Mouse (Mus musculus): Measurements from ENCODE around the gene Hist1h2ac. TPM values are rescaled to one million over a fixed set of nuclear protein-coding genes. Genes with fewer than 3 reads are reported as not detected.
"Not testable (repeated sequence)": the region's sequence is repeated elsewhere in the genome, so short reads cannot be mapped to it uniquely, and the experiment has no call there.

The Hist1h2ac gene
- polyA plus RNA-seq, 1 experiment from 2014 or later, result 1.7 TPM

DNA sequence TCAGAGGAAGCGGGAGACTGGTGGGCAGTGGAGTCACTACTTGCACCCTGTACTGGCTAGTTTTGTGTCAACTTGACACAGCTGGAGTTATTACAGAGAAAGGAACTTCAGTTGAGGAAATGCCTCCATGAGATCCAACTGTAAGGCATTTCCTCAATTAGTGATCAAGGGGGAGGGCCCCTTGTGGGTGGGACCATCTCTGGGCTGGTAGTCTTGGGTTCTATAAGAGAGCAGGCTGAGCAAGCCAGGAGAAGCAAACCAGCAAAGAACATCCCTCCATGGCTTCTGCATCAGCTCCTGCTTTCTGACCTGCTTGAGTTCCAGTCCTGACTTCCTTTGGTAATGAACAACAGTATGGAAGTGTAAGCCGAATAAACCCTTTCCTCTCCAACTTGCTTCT lies 19.1 kb upstream of the Hist1h2ac start:
- WGBS, result 74% methylated on average over 2 of the region's 2 CpGs
- H3K9ac ChIP-seq (ENCODE audit: low read length); H3K4me1 ChIP-seq (ENCODE audit: control insufficient read depth, insufficient read depth, low read length); H3K27me3 ChIP-seq (ENCODE audit: control insufficient read depth, insufficient read depth, low read length); H3K4me2 ChIP-seq (ENCODE audit: low read depth, low read length); ATAC-seq (ENCODE audit: insufficient read depth, low FRiP score); H3K36me3 ChIP-seq (ENCODE audit: control insufficient read depth, insufficient read depth, low read length); H3K27ac ChIP-seq (ENCODE audit: low read length); H3K9me3 ChIP-seq (replicated peaks; ENCODE audit: control insufficient read depth, low read length); H3K4me3 ChIP-seq (replicated peaks; ENCODE audit: low read length): not testable (repeated sequence)

DNA sequence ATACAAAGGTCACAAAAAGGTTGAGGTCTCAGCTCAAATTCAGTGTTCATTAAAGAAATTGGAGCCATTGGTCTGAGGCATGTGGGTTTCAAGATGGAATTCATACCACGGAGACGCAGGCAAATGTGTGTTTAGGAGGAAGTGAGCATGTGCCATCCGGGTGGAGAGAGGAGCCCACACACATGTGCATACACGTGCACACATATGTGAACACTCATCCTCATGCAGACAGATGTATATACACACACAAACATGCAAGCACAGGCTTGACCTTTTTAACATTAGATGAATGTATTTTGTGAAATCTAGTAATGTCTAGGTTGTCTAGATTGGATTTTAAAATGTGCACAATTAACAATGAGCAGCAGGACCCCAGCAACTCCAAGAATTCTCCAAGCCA lies 18.5 kb upstream of the Hist1h2ac start:
- no peak for ATAC-seq (ENCODE audit: insufficient read depth, low FRiP score)
- H3K27me3 ChIP-seq (ENCODE audit: control insufficient read depth, insufficient read depth, low read length), result no peaks in the 10 kb centered on the region

DNA sequence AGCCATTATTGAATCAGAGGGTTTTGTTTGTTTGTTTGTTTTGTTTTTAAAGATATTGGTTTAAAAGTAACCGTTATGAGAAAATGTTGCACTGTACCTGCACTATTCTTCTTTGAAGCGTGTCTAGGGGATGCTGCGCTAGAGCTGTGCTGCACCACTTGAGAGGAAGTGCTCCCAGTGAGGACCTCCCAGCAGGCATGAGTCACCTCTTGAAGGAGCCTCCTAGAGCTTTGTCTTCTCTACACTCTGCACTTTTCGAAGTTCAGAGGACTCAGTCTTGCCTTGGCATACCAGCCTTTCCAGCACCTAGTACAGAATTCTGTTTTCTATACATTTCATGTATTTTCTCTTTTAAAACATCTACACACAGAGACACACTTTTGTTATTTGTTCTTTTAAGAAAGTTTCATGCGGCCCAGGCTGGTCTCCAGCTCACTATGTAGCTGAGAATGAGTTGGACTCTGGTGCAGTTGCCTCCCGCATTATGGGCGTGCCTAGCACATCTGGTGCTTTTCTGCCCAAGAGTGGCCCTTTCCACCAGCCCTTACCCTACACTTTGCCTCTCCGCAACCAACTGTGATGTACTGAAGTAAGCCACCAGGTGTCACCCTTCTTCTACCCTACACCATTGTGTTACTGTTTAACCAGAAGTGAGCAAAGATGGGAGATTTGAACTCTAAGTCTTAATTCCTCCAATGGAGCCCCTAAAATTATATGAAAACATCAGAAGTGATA lies 17.2 kb upstream of the Hist1h2ac start:
- Histone ChIP-seq H3K27ac (ENCODE audit: low read length) (no peak overlapping the region), H3K4me1 (ENCODE audit: control insufficient read depth, insufficient read depth, low read length) (0 out of 2 replicates have a peak, but pooled peaks cover 3% of the 10 kb centered on the region), H3K4me3 (replicated peaks; ENCODE audit: low read length) (no peak overlapping the region), H3K27me3 (ENCODE audit: control insufficient read depth, insufficient read depth, low read length) (no peaks in the 10 kb centered on the region), H3K9me3 (replicated peaks; ENCODE audit: control insufficient read depth, low read length) (no peaks in the 10 kb centered on the region), H3K36me3 (ENCODE audit: control insufficient read depth, insufficient read depth, low read length) (no peaks in the 10 kb centered on the region), H3K9ac (ENCODE audit: low read length) (no peak overlapping the region), H3K4me2 (ENCODE audit: low read depth, low read length) (peak overlapping the region; percentile 21; the same call in 1 of the 2 replicates)
- 0 out of 2 replicates have a peak, but pooled peaks have one; percentile 49 for ATAC-seq (ENCODE audit: insufficient read depth, low FRiP score)
- WGBS, result 29% methylated on average over 8 of the region's 8 CpGs

More for the DNA sequence above, 18.5 kb upstream of the Hist1h2ac start:
- no peak overlapping the region for H3K4me3 ChIP-seq (replicated peaks; ENCODE audit: low read length)
- H3K9me3 ChIP-seq (replicated peaks; ENCODE audit: control insufficient read depth, low read length), result no peaks in the 10 kb centered on the region
- WGBS, result 75% methylated on average over 4 of the region's 4 CpGs
- no peak overlapping the region for H3K27ac ChIP-seq (ENCODE audit: low read length)
- H3K36me3 ChIP-seq (ENCODE audit: control insufficient read depth, insufficient read depth, low read length), result no peaks in the 10 kb centered on the region
- H3K9ac ChIP-seq (ENCODE audit: low read length), result no peak overlapping the region
- H3K4me1 ChIP-seq (ENCODE audit: control insufficient read depth, insufficient read depth, low read length), result 0 out of 2 replicates have a peak, but pooled peaks cover 2% of the 10 kb centered on the region
- no peak overlapping the region for H3K4me2 ChIP-seq (ENCODE audit: low read depth, low read length)

DNA sequence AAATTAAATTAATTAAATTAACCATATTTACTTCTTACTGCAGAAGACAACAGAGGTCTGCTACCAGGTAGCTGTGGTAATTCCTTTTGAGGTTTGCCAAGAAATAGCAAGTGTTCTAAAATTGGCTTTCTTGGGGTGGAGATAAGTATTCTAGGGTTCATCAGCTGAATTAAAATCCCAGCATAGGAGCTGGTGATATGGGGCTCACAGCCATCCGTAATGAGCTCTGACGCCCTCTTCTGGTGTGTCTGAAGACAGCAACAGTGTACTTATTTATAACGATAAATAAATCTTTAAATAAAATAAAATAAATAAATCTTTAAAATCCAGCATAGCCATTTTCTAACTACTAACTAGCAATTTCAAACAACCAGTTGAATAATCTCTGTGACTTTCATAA lies 16.0 kb upstream of the Hist1h2ac start:
- H3K4me2 ChIP-seq (ENCODE audit: low read depth, low read length), result no peak overlapping the region
- WGBS, result 63% methylated on average over 3 of the region's 3 CpGs
- no peaks in the 10 kb centered on the region for H3K36me3 ChIP-seq (ENCODE audit: control insufficient read depth, insufficient read depth, low read length)
- H3K9me3 ChIP-seq (replicated peaks; ENCODE audit: control insufficient read depth, low read length), result no peaks in the 10 kb centered on the region
- H3K4me1 ChIP-seq (ENCODE audit: control insufficient read depth, insufficient read depth, low read length), result 0 out of 2 replicates have a peak, but pooled peaks cover 4% of the 10 kb centered on the region
- H3K9ac ChIP-seq (ENCODE audit: low read length), result no peak overlapping the region
- no peak for ATAC-seq (ENCODE audit: insufficient read depth, low FRiP score)
- no peak overlapping the region for H3K4me3 ChIP-seq (replicated peaks; ENCODE audit: low read length)
- H3K27ac ChIP-seq (ENCODE audit: low read length), result no peak overlapping the region
- H3K27me3 ChIP-seq (ENCODE audit: control insufficient read depth, insufficient read depth, low read length), result no peaks in the 10 kb centered on the region

DNA sequence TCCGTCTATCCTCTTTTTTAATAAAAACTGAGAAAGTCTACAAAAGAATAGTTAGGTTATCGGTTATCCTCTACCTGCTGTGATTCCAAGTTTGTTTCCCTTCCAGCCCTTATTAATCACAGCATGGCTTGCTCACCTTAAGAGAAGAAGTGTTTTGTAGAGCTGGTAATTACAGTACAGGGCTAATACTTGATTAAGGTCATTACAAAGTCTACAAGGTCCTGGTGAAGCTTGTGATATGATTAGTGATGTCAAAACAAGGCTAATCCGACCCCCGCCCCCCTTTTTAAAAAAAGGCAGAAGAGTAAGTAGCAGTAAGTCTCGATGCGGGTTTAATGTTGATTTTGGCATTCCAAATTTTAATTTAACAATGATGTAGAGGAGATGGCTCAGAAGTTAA lies 15.2 kb upstream of the Hist1h2ac start:
- 53% methylated on average over 6 of the region's 6 CpGs for WGBS
- ATAC-seq (ENCODE audit: insufficient read depth, low FRiP score), result no peak
- 0 out of 2 replicates have a peak overlapping the region, but pooled peaks have one; percentile 37 for H3K9ac ChIP-seq (ENCODE audit: low read length)

DNA sequence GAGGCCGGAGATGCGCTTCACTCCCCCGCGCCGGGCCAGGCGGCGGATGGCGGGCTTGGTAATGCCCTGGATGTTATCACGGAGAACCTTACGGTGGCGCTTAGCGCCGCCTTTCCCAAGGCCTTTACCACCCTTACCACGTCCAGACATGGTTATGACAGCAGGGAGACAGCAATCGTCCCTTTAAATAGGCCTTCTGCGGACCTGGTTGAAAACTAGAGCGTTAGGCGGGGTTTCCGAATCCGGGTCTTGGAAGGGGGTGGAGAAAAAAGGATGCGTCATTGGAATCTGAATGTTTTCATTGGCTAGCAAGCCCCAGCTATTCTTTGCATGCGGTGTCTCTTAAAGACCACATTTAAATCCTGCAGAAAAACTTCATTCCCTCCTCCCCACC lies 14.5 kb upstream of the Hist1h2ac start, which contains the start of gene Hist1h4c:
Gene Hist1h4c, minus strand, starts transcription at position 155 of the 394 bp plus-strand sequence.
- Histone ChIP-seq H3K27me3 (ENCODE audit: control insufficient read depth, insufficient read depth, low read length) (no peaks in the 10 kb centered on the region), H3K4me3 (replicated peaks; ENCODE audit: low read length) (peak within 1 kb of the TSS; percentile 53), H3K4me2 (ENCODE audit: low read depth, low read length) (peak within 1 kb of the TSS; percentile 71), H3K27ac (ENCODE audit: low read length) (peak within 1 kb of the TSS; percentile 92), H3K4me1 (ENCODE audit: control insufficient read depth, insufficient read depth, low read length) (0 out of 2 replicates have a peak, but pooled peaks cover 4% of the 10 kb centered on the region), H3K9me3 (replicated peaks; ENCODE audit: control insufficient read depth, low read length) (no peaks in the 10 kb centered on the region), H3K9ac (ENCODE audit: low read length) (peak within 1 kb of the TSS; percentile 71), H3K36me3 (ENCODE audit: control insufficient read depth, insufficient read depth, low read length) (no peaks in the 10 kb centered on the region)
- under 1% methylated on average over 20 of the region's 22 CpGs for WGBS
- peak; percentile 96 for ATAC-seq (ENCODE audit: insufficient read depth, low FRiP score)

More for the DNA sequence above, 15.2 kb upstream of the Hist1h2ac start:
- Histone ChIP-seq H3K4me1 (ENCODE audit: control insufficient read depth, insufficient read depth, low read length) (0 out of 2 replicates have a peak, but pooled peaks cover 4% of the 10 kb centered on the region), H3K4me3 (replicated peaks; ENCODE audit: low read length) (no peak overlapping the region), H3K9me3 (replicated peaks; ENCODE audit: control insufficient read depth, low read length) (no peaks in the 10 kb centered on the region), H3K27ac (ENCODE audit: low read length) (peak overlapping the region; percentile 80), H3K27me3 (ENCODE audit: control insufficient read depth, insufficient read depth, low read length) (no peaks in the 10 kb centered on the region), H3K36me3 (ENCODE audit: control insufficient read depth, insufficient read depth, low read length) (no peaks in the 10 kb centered on the region), H3K4me2 (ENCODE audit: low read depth, low read length) (peak overlapping the region; percentile 50)

DNA sequence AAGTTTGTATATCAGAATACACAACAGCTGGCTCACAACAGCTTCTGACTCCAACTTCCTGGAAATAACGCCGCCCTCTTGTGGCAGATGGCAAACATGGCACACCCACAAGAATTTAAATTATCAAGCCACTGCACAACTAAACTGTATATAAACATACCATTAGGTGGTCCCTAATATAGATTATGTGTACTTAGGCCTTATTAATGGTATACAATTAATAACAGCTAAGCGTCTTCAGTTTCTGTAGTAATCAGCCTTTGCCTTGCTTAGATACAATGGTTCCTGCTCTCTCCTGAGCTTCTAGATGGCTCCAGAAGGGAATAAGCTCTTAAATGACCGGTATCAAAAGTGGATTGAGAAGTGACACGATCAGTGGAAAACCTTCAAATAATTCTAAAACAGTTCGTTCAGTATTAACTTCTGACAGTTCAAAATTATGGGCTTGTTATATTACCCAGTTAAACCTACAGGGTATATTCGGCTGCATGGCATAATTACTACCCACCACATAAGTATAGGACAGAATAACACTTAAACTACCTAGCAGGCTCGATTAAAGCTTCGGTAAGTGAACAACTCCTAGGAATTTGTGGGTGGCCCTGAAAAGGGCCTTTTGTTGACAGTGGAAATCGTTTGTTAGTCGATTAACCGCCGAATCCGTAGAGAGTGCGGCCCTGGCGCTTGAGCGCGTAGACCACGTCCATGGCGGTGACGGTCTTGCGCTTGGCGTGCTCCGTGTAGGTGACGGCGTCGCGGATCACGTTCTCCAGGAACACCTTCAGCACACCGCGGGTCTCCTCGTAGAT lies 13.9 kb upstream of the Hist1h2ac start:
- peak overlapping the region; percentile 71 for H3K4me2 ChIP-seq (ENCODE audit: low read depth, low read length)
- no peaks in the 10 kb centered on the region for H3K9me3 ChIP-seq (replicated peaks; ENCODE audit: control insufficient read depth, low read length)
- H3K27ac ChIP-seq (ENCODE audit: low read length), result peak overlapping the region; percentile 92
- H3K27me3 ChIP-seq (ENCODE audit: control insufficient read depth, insufficient read depth, low read length), result no peaks in the 10 kb centered on the region
- peak; percentile 30; the same call in 1 of the 2 replicates for ATAC-seq (ENCODE audit: insufficient read depth, low FRiP score)
- 0 out of 2 replicates have a peak, but pooled peaks cover 4% of the 10 kb centered on the region for H3K4me1 ChIP-seq (ENCODE audit: control insufficient read depth, insufficient read depth, low read length)
- peak overlapping the region; percentile 53 for H3K4me3 ChIP-seq (replicated peaks; ENCODE audit: low read length)
- H3K36me3 ChIP-seq (ENCODE audit: control insufficient read depth, insufficient read depth, low read length), result no peaks in the 10 kb centered on the region
- under 1% methylated on average over 21 of the region's 32 CpGs for WGBS
- peak overlapping the region; percentile 71 for H3K9ac ChIP-seq (ENCODE audit: low read length)

DNA sequence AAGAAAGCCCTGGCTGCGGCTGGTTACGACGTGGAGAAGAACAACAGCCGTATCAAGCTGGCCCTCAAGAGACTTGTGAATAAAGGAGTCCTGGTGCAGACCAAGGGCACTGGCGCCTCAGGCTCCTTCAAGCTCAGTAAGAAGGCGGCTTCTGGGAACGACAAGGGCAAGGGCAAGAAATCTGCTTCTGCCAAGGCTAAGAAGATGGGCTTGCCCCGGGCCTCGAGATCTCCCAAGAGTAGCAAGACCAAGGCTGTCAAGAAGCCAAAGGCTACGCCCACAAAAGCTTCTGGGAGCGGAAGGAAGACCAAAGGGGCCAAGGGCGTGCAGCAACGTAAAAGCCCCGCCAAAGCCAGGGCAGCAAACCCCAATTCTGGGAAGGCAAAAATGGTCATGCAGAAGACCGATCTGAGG lies 12.3 kb upstream of the Hist1h2ac start:
- Histone ChIP-seq H3K27me3 (ENCODE audit: control insufficient read depth, insufficient read depth, low read length) (no peaks in the 10 kb centered on the region), H3K27ac (ENCODE audit: low read length) (no peak overlapping the region), H3K4me3 (replicated peaks; ENCODE audit: low read length) (no peak overlapping the region), H3K9ac (ENCODE audit: low read length) (peak overlapping the region; percentile 21; the same call in 1 of the 2 replicates), H3K4me2 (ENCODE audit: low read depth, low read length) (no peak overlapping the region), H3K36me3 (ENCODE audit: control insufficient read depth, insufficient read depth, low read length) (no peaks in the 10 kb centered on the region), H3K4me1 (ENCODE audit: control insufficient read depth, insufficient read depth, low read length) (0 out of 2 replicates have a peak, but pooled peaks cover 4% of the 10 kb centered on the region), H3K9me3 (replicated peaks; ENCODE audit: control insufficient read depth, low read length) (no peaks in the 10 kb centered on the region)
- WGBS, result 65% methylated on average over 15 of the region's 15 CpGs
- ATAC-seq (ENCODE audit: insufficient read depth, low FRiP score), result no peak

Measured in stomach, embryonic 16.5 days (tissue).